Mouse (Mus musculus): Measurements from ENCODE around the gene Chrna4. TPM values are rescaled to one million over a fixed set of nuclear protein-coding genes. Genes with fewer than 3 reads are reported as not detected.

The Chrna4 gene
- polyA plus RNA-seq, 1 experiment from 2014 or later: 3.6 TPM

DNA sequence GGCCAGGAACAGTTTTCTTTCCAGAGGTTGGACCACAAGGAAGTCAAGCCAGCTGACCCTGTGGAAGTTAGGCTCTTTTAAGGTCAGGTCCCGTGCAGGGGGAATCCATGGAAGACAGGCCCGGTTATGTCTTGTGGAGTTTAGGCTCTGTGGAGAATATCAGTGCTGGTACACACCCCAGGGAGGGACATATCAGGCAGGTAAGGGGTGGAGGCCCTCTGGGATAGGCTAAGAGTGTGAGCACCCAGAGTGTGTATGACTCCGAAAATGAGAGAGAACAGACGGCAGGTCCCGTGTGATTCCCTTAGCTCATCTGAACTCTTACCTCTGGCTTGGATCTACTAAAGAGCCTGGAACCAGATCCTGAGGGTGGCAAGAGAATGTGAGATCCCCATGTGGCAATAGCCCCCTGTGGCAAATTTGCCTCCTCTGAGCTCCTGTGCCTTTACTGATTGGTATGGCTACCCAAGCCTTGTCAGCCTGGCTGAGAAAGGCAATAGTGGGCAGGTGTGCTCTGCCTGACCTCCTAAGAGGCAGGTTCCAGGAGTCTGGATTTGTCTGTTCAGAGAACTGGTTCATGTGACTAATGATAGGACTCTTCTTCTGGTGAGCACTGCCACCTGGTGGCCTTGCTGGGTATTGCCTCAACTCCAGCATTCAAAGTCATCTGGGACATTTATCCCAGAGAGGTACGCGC lies 28.5 kb upstream of the Chrna4 start:
- no peak overlapping the region for H3K4me3 ChIP-seq (ENCODE audit: low read depth, low read length)
- no peak overlapping the region for H3K9ac ChIP-seq (ENCODE audit: low read depth, low read length)
- no peaks in the 10 kb centered on the region for H3K9me3 ChIP-seq (ENCODE audit: control insufficient read depth, low read length)
- WGBS: 53% methylated on average over 7 of the region's 7 CpGs
- no peak for ATAC-seq (ENCODE audit: low read depth)
- no peak overlapping the region for H3K27ac ChIP-seq (replicated peaks; ENCODE audit: low read depth, low read length)
- no peak overlapping the region for H3K4me2 ChIP-seq (ENCODE audit: low read depth, low read length)
- H3K36me3 ChIP-seq (ENCODE audit: control insufficient read depth, insufficient read depth, low read length): no peaks in the 10 kb centered on the region
- DNase-seq (ENCODE audit: low spot score): peak; percentile 70
- no peaks in the 10 kb centered on the region for H3K4me1 ChIP-seq (ENCODE audit: control insufficient read depth, insufficient read depth, low read length)
- H3K27me3 ChIP-seq (replicated peaks; ENCODE audit: control insufficient read depth, insufficient read depth, low read length): no peaks in the 10 kb centered on the region

DNA sequence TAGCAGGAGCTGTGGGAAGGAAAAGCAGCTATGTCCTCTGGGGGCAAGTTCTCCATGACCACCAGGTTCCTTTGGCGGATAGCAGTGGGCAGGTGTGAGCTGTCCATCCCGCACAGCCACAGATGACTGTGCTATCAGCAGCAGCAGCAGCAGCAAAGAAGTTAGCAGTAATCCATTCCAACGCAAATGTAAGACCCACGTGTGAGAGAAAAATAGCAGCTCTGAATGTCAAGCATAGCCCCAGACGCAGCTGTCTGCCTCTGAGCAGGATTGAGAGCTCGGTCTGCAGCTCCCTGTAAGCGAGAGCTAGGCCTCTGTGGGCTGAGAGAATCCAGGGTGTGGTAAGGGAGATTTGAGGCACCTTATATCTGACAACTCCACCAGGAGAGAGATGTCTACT lies 26.8 kb upstream of the Chrna4 start:
- 57% methylated on average over 7 of the region's 7 CpGs for WGBS
- Histone ChIP-seq H3K36me3 (ENCODE audit: control insufficient read depth, insufficient read depth, low read length) (no peaks in the 10 kb centered on the region), H3K4me2 (ENCODE audit: low read depth, low read length) (no peak overlapping the region)

DNA sequence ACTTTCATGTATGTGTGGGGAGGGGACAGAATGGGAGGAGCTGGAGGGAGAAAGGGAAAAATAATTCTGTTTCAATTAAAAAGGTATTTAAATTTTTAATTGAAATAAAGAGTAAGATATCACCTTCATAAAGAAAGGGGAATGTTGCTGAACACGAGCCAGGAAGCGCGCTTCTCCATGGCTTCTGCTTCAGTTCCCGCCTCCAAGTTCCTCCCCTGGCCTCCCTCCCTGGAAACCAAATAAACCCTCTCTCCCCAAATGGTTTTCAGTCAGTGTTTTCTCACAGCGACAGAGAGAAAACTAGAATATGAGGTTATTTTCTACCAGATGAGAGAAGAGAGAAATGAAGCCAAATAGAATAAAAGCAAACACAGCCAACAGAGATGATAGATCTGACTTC lies 25.2 kb upstream of the Chrna4 start:
- H3K27me3 ChIP-seq (replicated peaks; ENCODE audit: control insufficient read depth, insufficient read depth, low read length): no peaks in the 10 kb centered on the region
- 65% methylated on average over 5 of the region's 5 CpGs for WGBS
- no peak for DNase-seq (ENCODE audit: low spot score)
- no peak for ATAC-seq (ENCODE audit: low read depth)
- H3K36me3 ChIP-seq (ENCODE audit: control insufficient read depth, insufficient read depth, low read length): no peaks in the 10 kb centered on the region
- H3K27ac ChIP-seq (replicated peaks; ENCODE audit: low read depth, low read length): no peak overlapping the region
- H3K9me3 ChIP-seq (ENCODE audit: control insufficient read depth, low read length): no peaks in the 10 kb centered on the region
- no peak overlapping the region for H3K4me2 ChIP-seq (ENCODE audit: low read depth, low read length)
- no peak overlapping the region for H3K9ac ChIP-seq (ENCODE audit: low read depth, low read length)
- no peaks in the 10 kb centered on the region for H3K4me1 ChIP-seq (ENCODE audit: control insufficient read depth, insufficient read depth, low read length)
- H3K4me3 ChIP-seq (ENCODE audit: low read depth, low read length): no peak overlapping the region

More for the DNA sequence above, 26.8 kb upstream of the Chrna4 start:
- H3K27ac ChIP-seq (replicated peaks; ENCODE audit: low read depth, low read length): no peak overlapping the region
- peak; percentile 22 for DNase-seq (ENCODE audit: low spot score)
- H3K27me3 ChIP-seq (replicated peaks; ENCODE audit: control insufficient read depth, insufficient read depth, low read length): no peaks in the 10 kb centered on the region
- H3K4me1 ChIP-seq (ENCODE audit: control insufficient read depth, insufficient read depth, low read length): no peaks in the 10 kb centered on the region
- no peaks in the 10 kb centered on the region for H3K9me3 ChIP-seq (ENCODE audit: control insufficient read depth, low read length)
- no peak overlapping the region for H3K4me3 ChIP-seq (ENCODE audit: low read depth, low read length)
- ATAC-seq (ENCODE audit: low read depth): 0 out of 2 replicates have a peak, but pooled peaks have one; percentile 37
- H3K9ac ChIP-seq (ENCODE audit: low read depth, low read length): no peak overlapping the region

DNA sequence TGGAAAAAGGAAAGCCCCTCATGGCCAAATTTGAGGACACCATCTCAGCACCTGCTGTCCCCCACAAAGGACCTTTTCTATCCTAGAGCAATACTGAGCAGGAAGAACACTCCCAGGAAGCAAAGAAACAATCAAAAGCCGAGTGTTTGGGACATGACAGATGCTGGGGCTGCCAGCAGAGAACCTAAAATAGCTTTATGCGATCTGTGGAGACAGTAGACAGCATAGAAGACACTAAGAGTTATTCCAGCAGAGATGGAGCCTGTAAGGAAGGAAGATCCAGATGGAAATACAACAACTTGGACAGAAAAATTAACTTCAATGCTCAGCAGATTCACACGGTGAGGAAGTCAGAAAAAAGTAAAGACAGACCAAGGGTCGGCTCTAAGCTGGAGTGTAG lies 22.5 kb upstream of the Chrna4 start:
- Histone ChIP-seq H3K4me1 (ENCODE audit: control insufficient read depth, insufficient read depth, low read length) (no peaks in the 10 kb centered on the region), H3K36me3 (ENCODE audit: control insufficient read depth, insufficient read depth, low read length) (no peaks in the 10 kb centered on the region), H3K27ac (replicated peaks; ENCODE audit: low read depth, low read length) (no peak overlapping the region), H3K4me2 (ENCODE audit: low read depth, low read length) (no peak overlapping the region), H3K27me3 (replicated peaks; ENCODE audit: control insufficient read depth, insufficient read depth, low read length) (no peaks in the 10 kb centered on the region), H3K9me3 (ENCODE audit: control insufficient read depth, low read length) (no peaks in the 10 kb centered on the region), H3K9ac (ENCODE audit: low read depth, low read length) (no peak overlapping the region), H3K4me3 (ENCODE audit: low read depth, low read length) (no peak overlapping the region)
- ATAC-seq (ENCODE audit: low read depth) (no peak), DNase-seq (ENCODE audit: low spot score) (no peak)
- WGBS: 49% methylated on average over 4 of the region's 4 CpGs

- Histone ChIP-seq H3K27ac (replicated peaks; ENCODE audit: low read depth, low read length) (no peak overlapping the region), H3K27me3 (replicated peaks; ENCODE audit: control insufficient read depth, insufficient read depth, low read length) (no peaks in the 10 kb centered on the region), H3K36me3 (ENCODE audit: control insufficient read depth, insufficient read depth, low read length) (no peaks in the 10 kb centered on the region), H3K9me3 (ENCODE audit: control insufficient read depth, low read length) (no peaks in the 10 kb centered on the region), H3K4me2 (ENCODE audit: low read depth, low read length) (no peak overlapping the region), H3K4me1 (ENCODE audit: control insufficient read depth, insufficient read depth, low read length) (no peaks in the 10 kb centered on the region), H3K4me3 (ENCODE audit: low read depth, low read length) (no peak overlapping the region), H3K9ac (ENCODE audit: low read depth, low read length) (no peak overlapping the region)
- peak; percentile 61 for DNase-seq (ENCODE audit: low spot score)
- ATAC-seq (ENCODE audit: low read depth): peak; percentile 79; the same call in 1 of the 2 replicates
- WGBS: 19% methylated on average over 5 of the region's 5 CpGs
These were observed 16.8 kb upstream of the Chrna4 start for GRCm38 (mm10) chr2:181060127-181060526.

GRCm38 (mm10) chr2:181058193-181058592 lies 14.8 kb upstream of the Chrna4 start:
- no peaks in the 10 kb centered on the region for H3K9me3 ChIP-seq (ENCODE audit: control insufficient read depth, low read length)
- H3K4me3 ChIP-seq (ENCODE audit: low read depth, low read length): no peak overlapping the region
- no peaks in the 10 kb centered on the region for H3K27me3 ChIP-seq (replicated peaks; ENCODE audit: control insufficient read depth, insufficient read depth, low read length)
- no peak overlapping the region for H3K27ac ChIP-seq (replicated peaks; ENCODE audit: low read depth, low read length)
- H3K4me1 ChIP-seq (ENCODE audit: control insufficient read depth, insufficient read depth, low read length): no peaks in the 10 kb centered on the region
- DNase-seq (ENCODE audit: low spot score) (no peak), ATAC-seq (ENCODE audit: low read depth) (no peak; the same call in 1 of the 2 replicates)
- no peak overlapping the region for H3K4me2 ChIP-seq (ENCODE audit: low read depth, low read length)
- no peak overlapping the region for H3K9ac ChIP-seq (ENCODE audit: low read depth, low read length)
- WGBS: 38% methylated on average over 3 of the region's 3 CpGs
- no peaks in the 10 kb centered on the region for H3K36me3 ChIP-seq (ENCODE audit: control insufficient read depth, insufficient read depth, low read length)

DNA sequence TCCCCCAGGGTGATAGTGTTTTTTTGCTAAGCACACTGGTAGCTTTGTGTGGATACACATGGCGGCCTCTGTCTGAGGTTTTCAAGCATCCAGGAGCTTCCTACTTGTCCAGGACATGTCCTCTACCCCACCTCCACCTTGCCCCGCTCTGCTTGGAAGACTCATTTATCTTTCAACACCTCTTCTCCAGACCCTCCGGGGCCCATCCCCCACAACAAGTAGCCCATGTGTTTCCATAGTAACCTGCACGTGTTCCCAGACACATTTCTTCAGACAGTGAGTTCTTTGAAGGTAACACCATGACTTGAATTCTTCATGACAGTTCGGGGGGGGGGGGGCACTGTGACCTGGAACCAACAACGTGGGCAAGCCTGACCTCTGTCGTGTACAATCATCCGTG lies 14.0 kb upstream of the Chrna4 start:
- Histone ChIP-seq H3K9ac (ENCODE audit: low read depth, low read length) (no peak overlapping the region), H3K27me3 (replicated peaks; ENCODE audit: control insufficient read depth, insufficient read depth, low read length) (no peaks in the 10 kb centered on the region), H3K4me2 (ENCODE audit: low read depth, low read length) (no peak overlapping the region), H3K36me3 (ENCODE audit: control insufficient read depth, insufficient read depth, low read length) (no peaks in the 10 kb centered on the region), H3K4me1 (ENCODE audit: control insufficient read depth, insufficient read depth, low read length) (no peaks in the 10 kb centered on the region), H3K4me3 (ENCODE audit: low read depth, low read length) (no peak overlapping the region), H3K9me3 (ENCODE audit: control insufficient read depth, low read length) (no peaks in the 10 kb centered on the region), H3K27ac (replicated peaks; ENCODE audit: low read depth, low read length) (no peak overlapping the region)
- no peak for ATAC-seq (ENCODE audit: low read depth)
- WGBS: 35% methylated on average over 8 of the region's 8 CpGs
- DNase-seq (ENCODE audit: low spot score): no peak

DNA sequence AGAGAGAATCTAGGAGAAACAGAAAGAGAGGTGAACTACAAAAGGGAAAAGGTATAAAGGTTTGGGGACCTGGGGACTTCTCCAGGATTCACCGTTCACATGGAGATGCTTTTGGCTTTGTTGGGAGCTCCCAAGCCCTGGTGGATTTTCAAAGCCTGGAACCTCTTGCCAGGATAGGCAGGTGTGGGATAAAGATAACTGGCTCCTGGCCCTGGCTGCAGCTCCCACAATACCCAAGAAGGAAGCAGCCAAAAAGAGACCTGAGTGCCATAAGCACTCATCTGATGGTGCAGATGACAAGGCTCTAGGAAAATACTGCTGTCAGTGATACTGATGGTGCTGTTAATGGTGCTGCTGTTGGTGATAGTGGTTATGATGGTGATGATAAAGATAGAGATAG lies 8.8 kb upstream of the Chrna4 start:
- ATAC-seq (ENCODE audit: low read depth): no peak
- H3K4me3 ChIP-seq (ENCODE audit: low read depth, low read length): no peak overlapping the region
- H3K4me2 ChIP-seq (ENCODE audit: low read depth, low read length): no peak overlapping the region
- no peak overlapping the region for H3K9ac ChIP-seq (ENCODE audit: low read depth, low read length)
- H3K27me3 ChIP-seq (replicated peaks; ENCODE audit: control insufficient read depth, insufficient read depth, low read length): no peaks in the 10 kb centered on the region
- 94% methylated on average over 1 of the region's 1 CpGs for WGBS
- no peaks in the 10 kb centered on the region for H3K36me3 ChIP-seq (ENCODE audit: control insufficient read depth, insufficient read depth, low read length)
- no peak for DNase-seq (ENCODE audit: low spot score)
- no peaks in the 10 kb centered on the region for H3K4me1 ChIP-seq (ENCODE audit: control insufficient read depth, insufficient read depth, low read length)
- no peak overlapping the region for H3K27ac ChIP-seq (replicated peaks; ENCODE audit: low read depth, low read length)
- no peaks in the 10 kb centered on the region for H3K9me3 ChIP-seq (ENCODE audit: control insufficient read depth, low read length)

GRCm38 (mm10) chr2:181048986-181049385 lies 5.6 kb upstream of the Chrna4 start:
- WGBS: 75% methylated on average over 9 of the region's 9 CpGs
- H3K27me3 ChIP-seq (replicated peaks; ENCODE audit: control insufficient read depth, insufficient read depth, low read length): no peaks in the 10 kb centered on the region
- no peaks in the 10 kb centered on the region for H3K9me3 ChIP-seq (ENCODE audit: control insufficient read depth, low read length)
- H3K27ac ChIP-seq (replicated peaks; ENCODE audit: low read depth, low read length): no peak overlapping the region
- H3K4me1 ChIP-seq (ENCODE audit: control insufficient read depth, insufficient read depth, low read length): no peaks in the 10 kb centered on the region
- no peak overlapping the region for H3K4me3 ChIP-seq (ENCODE audit: low read depth, low read length)
- DNase-seq (ENCODE audit: low spot score) (no peak), ATAC-seq (ENCODE audit: low read depth) (no peak)
- H3K4me2 ChIP-seq (ENCODE audit: low read depth, low read length): no peak overlapping the region
- H3K9ac ChIP-seq (ENCODE audit: low read depth, low read length): no peak overlapping the region
- no peaks in the 10 kb centered on the region for H3K36me3 ChIP-seq (ENCODE audit: control insufficient read depth, insufficient read depth, low read length)

All from embryonic facial prominence, embryonic 14.5 days (tissue).